Mouse (Mus musculus): ENCODE data around the gene Carnmt1.

DNA sequence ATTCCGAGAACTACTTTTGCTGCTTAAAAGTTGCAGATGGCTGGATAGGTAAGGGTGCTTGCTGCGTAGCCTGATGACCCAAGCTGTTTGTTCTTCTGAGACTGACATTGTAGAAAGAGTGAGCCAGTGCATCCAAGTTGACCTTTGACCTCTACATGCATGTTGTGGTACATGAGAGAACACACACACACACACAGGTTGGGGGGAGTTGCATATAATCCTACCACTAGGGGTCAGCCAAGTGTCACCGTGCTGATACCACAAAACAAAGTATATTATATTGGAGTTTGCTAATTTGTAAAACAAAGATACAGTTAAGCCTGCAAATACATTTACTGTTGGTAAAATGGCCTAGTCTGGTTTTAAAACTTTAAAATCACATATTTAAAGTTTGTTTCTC lies 17.0 kb downstream of the Carnmt1 start:
- TF ChIP-seq CTCF (IDR thresholded peaks at IDR 0.05; ENCODE audit: insufficient read depth, low read length) (peak; percentile 54), POLR2A (IDR thresholded peaks at IDR 0.05; ENCODE audit: borderline replicate concordance, extremely low read depth, low read depth, low read length) (no peak)
